Mouse (Mus musculus): Measurements from ENCODE around the gene C1galt1. TPM values are rescaled to one million over a fixed set of nuclear protein-coding genes. Genes with fewer than 3 reads are reported as not detected.

The C1galt1 gene
- polyA plus RNA-seq, 1 experiment from 2014 or later = 3.4 TPM

DNA sequence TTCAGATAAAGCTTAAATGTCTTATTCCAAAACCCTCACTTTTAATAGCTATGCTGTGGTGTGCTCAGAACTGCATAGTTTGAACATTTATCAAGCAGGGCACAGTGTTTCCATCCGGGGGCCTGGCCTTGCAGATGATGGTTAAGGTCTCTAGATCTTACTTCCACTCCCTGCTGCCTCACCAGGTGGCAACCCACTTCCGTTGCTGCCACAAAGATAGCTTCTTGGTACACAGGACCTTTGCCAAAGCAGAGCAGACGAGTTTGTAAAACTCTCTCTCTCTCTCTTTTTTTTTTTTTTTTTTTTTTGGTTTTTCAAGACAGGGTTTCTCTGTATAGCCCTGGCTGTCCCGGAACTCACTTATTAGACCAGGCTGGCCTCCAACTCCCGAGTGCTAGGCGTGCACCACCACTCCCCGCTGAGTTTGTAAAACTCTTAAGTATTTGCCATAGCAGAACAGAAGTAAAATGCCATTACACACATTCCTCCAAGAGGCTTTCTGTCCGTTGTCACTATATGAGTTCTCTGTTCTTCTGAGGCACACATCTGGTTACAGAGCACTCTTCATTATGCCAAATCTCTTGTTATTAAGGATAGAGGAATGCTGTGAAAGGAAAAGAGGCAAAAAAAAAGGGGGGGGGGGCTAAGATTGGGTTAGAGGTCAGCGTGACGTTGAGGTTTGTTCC is 773 bp upstream of the C1galt1 start:
- Histone ChIP-seq H3K36me3 (ENCODE audit: control insufficient read depth, insufficient read depth) (no peaks in the 10 kb centered on the region), H3K4me1 (ENCODE audit: control insufficient read depth, low read depth, low read length) (peaks cover 24% of the 10 kb centered on the region), H3K27ac (ENCODE audit: low read length) (peak overlapping the region; percentile 55; the same call in 1 of the 2 replicates), H3K27me3 (ENCODE audit: control insufficient read depth, insufficient read depth, low read depth, low read length) (no peaks in the 10 kb centered on the region), H3K9ac (ENCODE audit: low read depth, low read length) (peak overlapping the region; percentile 37), H3K4me3 (ENCODE audit: low read depth, low read length) (peak overlapping the region; percentile 95), H3K9me3 (replicated peaks; ENCODE audit: control insufficient read depth, low read length) (no peaks in the 10 kb centered on the region), H3K4me2 (ENCODE audit: low read depth, low read length) (peak overlapping the region; percentile 69)
- WGBS (ENCODE audit: insufficient replicate concordance) = 57% methylated on average over 10 of the region's 10 CpGs
- no peak for ATAC-seq (ENCODE audit: low read depth)

DNA sequence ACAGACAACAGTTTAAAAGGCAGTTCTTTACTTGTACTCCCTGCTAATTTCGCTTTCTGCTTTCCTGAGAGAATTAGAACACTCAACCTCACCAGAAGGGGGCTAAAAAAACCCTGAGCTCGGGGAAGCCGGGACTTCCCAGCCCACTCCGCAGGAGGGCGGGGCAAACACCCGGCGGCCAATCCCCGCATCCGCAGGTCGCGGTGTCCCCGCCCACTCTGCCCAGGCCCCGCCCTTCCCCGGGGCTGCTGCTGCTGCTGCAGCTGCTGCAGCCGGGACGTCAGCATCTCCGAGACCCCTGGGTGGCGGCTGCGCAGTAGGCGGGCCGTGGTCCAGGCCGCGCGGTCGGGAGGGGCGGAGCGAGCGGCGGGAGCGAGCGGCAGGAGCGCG is 235 bp upstream of the C1galt1 start:
- H3K27ac ChIP-seq (ENCODE audit: low read length) = peak overlapping the region; percentile 96
- H3K36me3 ChIP-seq (ENCODE audit: control insufficient read depth, insufficient read depth) = no peaks in the 10 kb centered on the region
- H3K4me3 ChIP-seq (ENCODE audit: low read depth, low read length) = peak overlapping the region; percentile 95
- H3K27me3 ChIP-seq (ENCODE audit: control insufficient read depth, insufficient read depth, low read depth, low read length) = no peaks in the 10 kb centered on the region
- peak overlapping the region; percentile 69 for H3K4me2 ChIP-seq (ENCODE audit: low read depth, low read length)
- peaks cover 26% of the 10 kb centered on the region for H3K4me1 ChIP-seq (ENCODE audit: control insufficient read depth, low read depth, low read length)
- H3K9me3 ChIP-seq (replicated peaks; ENCODE audit: control insufficient read depth, low read length) = no peaks in the 10 kb centered on the region
- under 1% methylated on average over 33 of the region's 33 CpGs for WGBS (ENCODE audit: insufficient replicate concordance)
- H3K9ac ChIP-seq (ENCODE audit: low read depth, low read length) = peak overlapping the region; percentile 99
- ATAC-seq (ENCODE audit: low read depth) = peak; percentile 94

DNA sequence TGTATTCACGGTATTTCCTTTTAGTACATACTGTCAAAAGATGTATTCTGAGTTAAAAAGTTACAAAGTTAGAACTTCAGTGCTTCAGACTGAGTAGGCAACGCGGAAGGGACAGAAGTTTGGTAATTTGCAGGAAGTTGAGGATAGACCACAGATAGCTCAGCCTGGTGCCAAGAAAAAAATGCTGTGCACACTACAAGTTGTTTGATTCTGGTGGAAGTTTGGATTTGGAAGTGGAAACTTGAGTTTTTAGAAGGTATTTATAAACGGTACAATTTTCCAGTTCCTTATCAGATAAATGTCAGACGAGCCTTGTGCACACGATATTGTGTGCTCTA is 1.0 kb downstream of the C1galt1 start:
- peak overlapping the region; percentile 95 for H3K4me3 ChIP-seq (ENCODE audit: low read depth, low read length)
- H3K36me3 ChIP-seq (ENCODE audit: control insufficient read depth, insufficient read depth) = no peaks in the 10 kb centered on the region
- no peaks in the 10 kb centered on the region for H3K27me3 ChIP-seq (ENCODE audit: control insufficient read depth, insufficient read depth, low read depth, low read length)
- peak overlapping the region; percentile 99 for H3K9ac ChIP-seq (ENCODE audit: low read depth, low read length)
- peak overlapping the region; percentile 69 for H3K4me2 ChIP-seq (ENCODE audit: low read depth, low read length)
- peak overlapping the region; percentile 34 for H3K27ac ChIP-seq (ENCODE audit: low read length)
- ATAC-seq (ENCODE audit: low read depth) = no peak
- peaks cover 29% of the 10 kb centered on the region for H3K4me1 ChIP-seq (ENCODE audit: control insufficient read depth, low read depth, low read length)
- WGBS (ENCODE audit: insufficient replicate concordance) = under 1% methylated on average over 6 of the region's 6 CpGs
- H3K9me3 ChIP-seq (replicated peaks; ENCODE audit: control insufficient read depth, low read length) = no peaks in the 10 kb centered on the region

DNA sequence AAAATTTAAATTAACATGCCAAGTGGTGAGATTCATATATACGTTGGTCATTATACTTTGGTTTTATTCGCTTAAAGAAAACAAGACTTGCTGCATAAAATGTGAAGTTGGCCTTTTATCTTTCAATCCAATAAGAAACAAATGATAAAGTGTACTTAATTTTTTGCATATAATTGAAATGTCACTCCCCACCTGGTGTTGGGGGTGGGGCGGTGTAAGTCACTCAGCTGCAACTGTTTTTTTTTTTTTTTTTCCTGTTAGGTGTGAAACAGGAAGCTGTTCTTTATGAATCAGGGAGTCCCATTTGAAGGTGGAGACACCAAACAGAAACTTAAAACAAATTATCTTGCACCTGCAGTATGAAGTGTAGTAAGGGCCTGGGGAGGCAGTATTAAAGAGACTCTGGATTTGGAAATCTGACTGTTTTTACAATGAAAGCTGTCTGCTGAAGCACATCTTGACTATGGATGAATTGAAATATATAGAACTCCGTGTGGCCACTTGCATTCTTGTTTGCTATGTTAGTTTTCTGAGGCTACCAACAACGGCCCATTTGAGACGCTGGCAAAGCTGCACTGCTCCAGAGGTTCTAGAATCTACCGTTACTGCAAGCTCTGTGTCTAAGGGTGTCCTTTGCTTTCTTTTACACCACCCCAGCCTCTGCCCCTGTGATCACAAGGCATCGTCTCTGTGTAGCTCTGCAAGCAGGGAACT is 2.2 kb downstream of the C1galt1 start:
- Histone ChIP-seq H3K9me3 (replicated peaks; ENCODE audit: control insufficient read depth, low read length) (no peaks in the 10 kb centered on the region), H3K9ac (ENCODE audit: low read depth, low read length) (no peak overlapping the region), H3K4me1 (ENCODE audit: control insufficient read depth, low read depth, low read length) (peaks cover 32% of the 10 kb centered on the region), H3K4me2 (ENCODE audit: low read depth, low read length) (peak overlapping the region; percentile 37), H3K27me3 (ENCODE audit: control insufficient read depth, insufficient read depth, low read depth, low read length) (no peaks in the 10 kb centered on the region), H3K27ac (ENCODE audit: low read length) (0 out of 2 replicates have a peak overlapping the region, but pooled peaks have one; percentile 6), H3K4me3 (ENCODE audit: low read depth, low read length) (peak overlapping the region; percentile 7; the same call in 1 of the 2 replicates), H3K36me3 (ENCODE audit: control insufficient read depth, insufficient read depth) (no peaks in the 10 kb centered on the region)
- 63% methylated on average over 8 of the region's 8 CpGs for WGBS (ENCODE audit: insufficient replicate concordance)
- ATAC-seq (ENCODE audit: low read depth) = no peak

DNA sequence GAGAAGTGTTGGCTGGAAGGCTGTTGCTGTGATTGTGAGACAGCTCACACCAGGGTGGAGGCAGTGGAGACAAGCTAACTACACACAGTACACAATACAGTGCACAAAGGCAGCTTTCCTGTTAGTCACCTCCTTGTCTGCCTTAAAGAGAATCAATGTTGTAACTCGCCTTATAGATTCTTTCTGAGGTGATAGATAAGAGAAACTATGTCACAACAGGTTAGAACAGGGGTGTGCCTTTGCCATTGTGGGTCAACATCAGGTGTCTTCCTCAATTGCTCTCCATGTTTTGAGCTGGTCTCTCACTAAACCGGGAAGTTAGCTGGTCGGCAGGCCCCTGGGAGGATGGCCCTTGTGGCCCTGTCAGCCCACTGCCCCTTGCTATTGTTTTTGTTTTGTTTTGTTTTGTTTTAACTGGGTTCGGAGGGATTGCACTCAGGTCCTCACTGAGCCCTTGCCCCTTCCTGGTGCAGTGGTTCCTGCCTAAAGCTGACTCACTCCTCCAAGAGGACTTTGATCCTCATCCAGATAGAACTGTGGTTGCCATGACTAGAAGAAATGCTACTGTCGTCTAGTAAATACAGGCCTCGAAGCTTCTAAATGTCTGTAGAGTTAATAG is 3.4 kb downstream of the C1galt1 start:
- ATAC-seq (ENCODE audit: low read depth) = no peak
- Histone ChIP-seq H3K27me3 (ENCODE audit: control insufficient read depth, insufficient read depth, low read depth, low read length) (no peaks in the 10 kb centered on the region), H3K9ac (ENCODE audit: low read depth, low read length) (no peak overlapping the region), H3K27ac (ENCODE audit: low read length) (peak overlapping the region; percentile 41), H3K9me3 (replicated peaks; ENCODE audit: control insufficient read depth, low read length) (no peaks in the 10 kb centered on the region), H3K4me1 (ENCODE audit: control insufficient read depth, low read depth, low read length) (peaks cover 34% of the 10 kb centered on the region), H3K4me2 (ENCODE audit: low read depth, low read length) (peak overlapping the region; percentile 37), H3K4me3 (ENCODE audit: low read depth, low read length) (no peak overlapping the region; the same call in 1 of the 2 replicates), H3K36me3 (ENCODE audit: control insufficient read depth, insufficient read depth) (no peaks in the 10 kb centered on the region)
- 16% methylated on average over 6 of the region's 6 CpGs for WGBS (ENCODE audit: insufficient replicate concordance)

DNA sequence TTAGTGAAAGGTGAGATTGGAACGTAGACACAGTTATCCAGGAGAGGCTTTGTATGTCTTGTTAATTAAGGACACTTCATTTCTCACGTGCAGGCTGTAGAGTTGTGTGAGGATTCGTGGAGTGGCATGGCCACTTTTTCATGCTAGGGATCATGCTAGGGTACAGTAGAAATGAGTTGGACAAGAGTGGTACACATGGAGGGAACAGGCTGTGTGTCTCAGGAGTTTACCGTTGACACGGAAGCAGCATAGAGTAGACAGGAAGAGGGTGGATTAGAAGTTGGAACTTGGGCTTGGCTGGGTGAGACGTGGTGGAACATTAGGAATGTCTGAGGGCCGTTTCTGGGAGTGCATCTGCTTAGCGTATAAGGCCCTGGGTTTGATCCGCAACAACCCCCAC is 4.1 kb downstream of the C1galt1 start:
- 75% methylated on average over 9 of the region's 9 CpGs for WGBS (ENCODE audit: insufficient replicate concordance)
- H3K27me3 ChIP-seq (ENCODE audit: control insufficient read depth, insufficient read depth, low read depth, low read length) = no peaks in the 10 kb centered on the region
- no peak overlapping the region for H3K27ac ChIP-seq (ENCODE audit: low read length)
- no peak overlapping the region for H3K4me3 ChIP-seq (ENCODE audit: low read depth, low read length)
- H3K4me2 ChIP-seq (ENCODE audit: low read depth, low read length) = no peak overlapping the region
- peaks cover 37% of the 10 kb centered on the region for H3K4me1 ChIP-seq (ENCODE audit: control insufficient read depth, low read depth, low read length)
- H3K9me3 ChIP-seq (replicated peaks; ENCODE audit: control insufficient read depth, low read length) = no peaks in the 10 kb centered on the region
- H3K36me3 ChIP-seq (ENCODE audit: control insufficient read depth, insufficient read depth) = no peaks in the 10 kb centered on the region
- no peak for ATAC-seq (ENCODE audit: low read depth)
- H3K9ac ChIP-seq (ENCODE audit: low read depth, low read length) = no peak overlapping the region

DNA sequence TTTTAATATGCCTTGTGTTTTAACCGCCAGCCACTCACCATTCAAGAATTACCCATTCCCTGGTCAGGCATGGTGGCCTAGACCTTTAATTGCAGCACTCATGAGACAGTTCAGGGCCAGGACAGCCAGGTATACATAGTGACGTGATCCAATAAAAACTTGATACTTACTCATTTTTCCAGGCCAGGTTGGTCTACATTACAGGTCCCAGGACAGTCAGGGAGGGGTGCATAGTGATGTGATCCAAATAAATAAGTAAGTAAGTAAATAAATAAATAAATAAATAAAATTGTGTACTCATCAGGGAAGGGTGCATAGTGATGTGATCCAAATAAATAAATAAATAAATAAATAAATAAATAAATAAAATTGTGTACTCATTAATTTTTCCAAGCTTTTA is 6.4 kb downstream of the C1galt1 start:
- WGBS (ENCODE audit: insufficient replicate concordance) = 88% methylated on average over 2 of the region's 2 CpGs
- Histone ChIP-seq H3K9ac (ENCODE audit: low read depth, low read length) (no peak overlapping the region), H3K27ac (ENCODE audit: low read length) (no peak overlapping the region), H3K4me3 (ENCODE audit: low read depth, low read length) (no peak overlapping the region), H3K36me3 (ENCODE audit: control insufficient read depth, insufficient read depth) (no peaks in the 10 kb centered on the region), H3K4me2 (ENCODE audit: low read depth, low read length) (no peak overlapping the region), H3K4me1 (ENCODE audit: control insufficient read depth, low read depth, low read length) (peaks cover 37% of the 10 kb centered on the region), H3K27me3 (ENCODE audit: control insufficient read depth, insufficient read depth, low read depth, low read length) (no peaks in the 10 kb centered on the region), H3K9me3 (replicated peaks; ENCODE audit: control insufficient read depth, low read length) (no peaks in the 10 kb centered on the region)
- no peak for ATAC-seq (ENCODE audit: low read depth)

DNA sequence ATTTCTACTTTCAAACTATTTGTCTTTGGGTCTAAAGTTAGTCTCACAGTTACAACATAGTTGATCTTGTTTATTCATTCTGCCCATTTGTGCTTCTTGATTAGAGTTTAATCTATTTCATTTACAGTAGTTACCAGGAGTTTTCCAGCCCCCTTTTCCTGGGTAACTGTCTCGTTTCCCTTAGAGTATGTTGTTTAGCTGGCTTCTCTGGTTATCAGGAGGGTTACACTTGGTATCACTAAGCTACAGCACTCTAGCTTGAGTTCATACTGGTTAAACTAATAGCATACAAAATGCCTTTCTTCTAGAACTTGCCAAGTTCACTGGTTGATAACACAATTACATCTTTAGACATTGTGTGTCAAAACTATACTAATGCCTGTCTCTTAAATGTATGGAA is 8.3 kb downstream of the C1galt1 start:
- Histone ChIP-seq H3K9me3 (replicated peaks; ENCODE audit: control insufficient read depth, low read length) (no peaks in the 10 kb centered on the region), H3K4me1 (ENCODE audit: control insufficient read depth, low read depth, low read length) (peaks cover 41% of the 10 kb centered on the region), H3K4me2 (ENCODE audit: low read depth, low read length) (no peak overlapping the region), H3K27me3 (ENCODE audit: control insufficient read depth, insufficient read depth, low read depth, low read length) (no peaks in the 10 kb centered on the region), H3K27ac (ENCODE audit: low read length) (no peak overlapping the region), H3K4me3 (ENCODE audit: low read depth, low read length) (no peak overlapping the region), H3K36me3 (ENCODE audit: control insufficient read depth, insufficient read depth) (no peaks in the 10 kb centered on the region), H3K9ac (ENCODE audit: low read depth, low read length) (no peak overlapping the region)
- 29% methylated on average over 1 of the region's 1 CpGs for WGBS (ENCODE audit: insufficient replicate concordance)
- ATAC-seq (ENCODE audit: low read depth) = peak; percentile 57; the same call in 1 of the 2 replicates

DNA sequence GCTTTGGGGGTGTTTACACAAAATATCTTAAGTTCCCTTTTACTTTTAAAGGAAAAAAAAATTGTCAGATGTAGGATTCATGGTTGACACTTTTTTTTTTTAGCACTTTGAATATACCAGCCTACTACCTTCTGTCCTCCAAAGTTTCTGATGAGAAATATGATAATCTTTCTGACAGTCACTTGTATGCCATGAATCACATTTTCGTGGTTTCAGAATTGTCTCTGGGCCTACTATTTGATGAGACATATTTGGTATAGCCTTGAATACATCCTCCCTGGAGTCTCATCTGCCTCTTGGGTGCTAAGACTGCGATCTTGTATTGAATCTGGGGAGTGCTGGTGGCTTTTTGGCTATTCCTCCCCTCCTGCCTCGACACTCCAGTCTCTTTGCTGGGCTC is 8.8 kb downstream of the C1galt1 start:
- H3K27ac ChIP-seq (ENCODE audit: low read length) = no peak overlapping the region
- H3K4me1 ChIP-seq (ENCODE audit: control insufficient read depth, low read depth, low read length) = peaks cover 40% of the 10 kb centered on the region
- 48% methylated on average over 3 of the region's 3 CpGs for WGBS (ENCODE audit: insufficient replicate concordance)
- H3K4me3 ChIP-seq (ENCODE audit: low read depth, low read length) = no peak overlapping the region
- no peak for ATAC-seq (ENCODE audit: low read depth)
- H3K9me3 ChIP-seq (replicated peaks; ENCODE audit: control insufficient read depth, low read length) = no peaks in the 10 kb centered on the region
- no peak overlapping the region for H3K9ac ChIP-seq (ENCODE audit: low read depth, low read length)
- H3K27me3 ChIP-seq (ENCODE audit: control insufficient read depth, insufficient read depth, low read depth, low read length) = no peaks in the 10 kb centered on the region
- H3K4me2 ChIP-seq (ENCODE audit: low read depth, low read length) = no peak overlapping the region
- no peaks in the 10 kb centered on the region for H3K36me3 ChIP-seq (ENCODE audit: control insufficient read depth, insufficient read depth)
